Mouse (Mus musculus) hindbrain, embryonic 14.5 days (tissue): ENCODE measurements at regions not wholly inside any gene's neighbourhood (a gene's known extent, or its start where the extent isn't known, plus 50 kb on each side); places are given as distances from the start of the nearest gene placed in this dataset.

Experiments used
- ATAC-seq: fragments of 200-750 bp; cut with Nextera tagmentation; 2 replicates; pipeline ENCODE4 v1.8.0; 2017; ENCODE audit warnings: moderate number of reproducible peaks, mild to moderate bottlenecking, moderate TSS enrichment, moderate library complexity; ENCODE audit not compliant: low FRiP score
- DNase-seq: peaks from one replicate; pipeline ENCODE4 v3.0.0-alpha.2; 2015; ENCODE audit warnings: low spot score
- H3K27ac ChIP-seq: fragments of 300-500 bp; sonication (generic); 2 replicates; pipeline ENCODE4 v1.5.1; 2014; ENCODE audit warnings: mild to moderate bottlenecking, moderate library complexity
- H3K27me3 ChIP-seq: fragments of 300-500 bp; sonication (generic); 2 replicates; pipeline ENCODE4 v1.6.1; 2014; ENCODE audit warnings: mild to moderate bottlenecking, low read length, mixed read lengths; ENCODE audit not compliant: control insufficient read depth, insufficient read depth
- H3K36me3 ChIP-seq: fragments of 300-500 bp; sonication (generic); replicated peaks from 2 replicates; pipeline ENCODE4 v1.6.1; 2014; ENCODE audit not compliant: control insufficient read depth, insufficient read depth
- H3K4me1 ChIP-seq: fragments of 300-500 bp; sonication (generic); replicated peaks from 2 replicates; pipeline ENCODE4 v1.6.1; 2014; ENCODE audit warnings: antibody characterized with exemption, low read length, mixed read lengths; ENCODE audit not compliant: control insufficient read depth, insufficient read depth
- H3K4me2 ChIP-seq: fragments of 300-500 bp; sonication (generic); replicated peaks from 2 replicates; pipeline ENCODE4 v1.6.1; 2014; ENCODE audit warnings: mild to moderate bottlenecking, moderate library complexity
- H3K4me3 ChIP-seq: fragments of 300-500 bp; sonication (generic); replicated peaks from 2 replicates; pipeline ENCODE4 v1.5.1; 2014; ENCODE audit warnings: mild to moderate bottlenecking, low read length
- H3K9ac ChIP-seq: fragments of 300-500 bp; sonication (generic); 2 replicates; pipeline ENCODE4 v1.6.1; 2014
- H3K9me3 ChIP-seq: fragments of 300-500 bp; sonication (generic); 2 replicates; pipeline ENCODE4 v1.6.1; 2016; ENCODE audit warnings: low read length; ENCODE audit not compliant: control insufficient read depth
- WGBS: fragments of 180-500 bp; shearing (Covaris S2); extraction: QIAGEN DNeasy Blood & Tissue Kit; methylation state at CpG from one replicate; pipeline ENCODE4 v1.1.7; 2014; 5-methylcytosine and 5-hydroxymethylcytosine counted together

DNA sequence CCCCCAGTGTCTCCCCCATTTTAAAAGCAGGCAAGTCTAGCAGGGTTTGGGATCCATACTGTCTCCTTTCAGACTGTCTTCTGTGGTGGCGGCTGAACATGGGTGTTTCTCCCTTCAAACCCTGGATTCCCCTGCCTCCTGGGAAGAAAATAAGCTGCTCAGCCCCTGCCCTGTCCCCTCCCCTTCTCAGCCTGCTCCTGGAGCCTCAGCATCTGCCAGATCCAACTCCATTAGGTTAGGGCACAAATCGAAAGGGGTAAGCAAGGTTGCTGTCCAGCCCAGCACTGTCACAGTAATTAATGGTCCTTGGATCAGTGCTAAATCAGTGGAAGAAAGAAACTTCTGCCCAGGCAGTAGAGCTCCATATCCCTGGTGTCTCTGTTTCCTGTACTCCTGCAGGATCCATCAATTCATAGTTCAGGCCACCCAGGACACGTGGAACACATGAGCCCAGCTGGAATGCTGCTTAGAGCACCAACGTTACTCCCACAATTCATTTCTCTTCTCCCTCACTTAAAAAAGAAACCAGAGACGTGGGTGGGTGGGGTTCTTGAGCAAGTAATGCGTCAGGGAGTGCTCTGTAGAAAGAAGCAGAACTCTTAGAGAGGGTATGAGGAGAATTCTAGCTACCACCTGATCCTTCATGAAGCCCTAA lies 93.0 kb upstream of the Adpgk start:
- Histone ChIP-seq H3K36me3 (no peaks in the 10 kb centered on the region), H3K4me2 (no peak overlapping the region), H3K27ac (no peak overlapping the region), H3K9ac (no peak overlapping the region), H3K4me3 (no peak overlapping the region), H3K9me3 (no peaks in the 10 kb centered on the region), H3K27me3 (no peaks in the 10 kb centered on the region), H3K4me1 (no peaks in the 10 kb centered on the region)
- no peak for ATAC-seq
- DNase-seq = no peak
- WGBS = 55% methylated on average over 6 of the region's 6 CpGs

DNA sequence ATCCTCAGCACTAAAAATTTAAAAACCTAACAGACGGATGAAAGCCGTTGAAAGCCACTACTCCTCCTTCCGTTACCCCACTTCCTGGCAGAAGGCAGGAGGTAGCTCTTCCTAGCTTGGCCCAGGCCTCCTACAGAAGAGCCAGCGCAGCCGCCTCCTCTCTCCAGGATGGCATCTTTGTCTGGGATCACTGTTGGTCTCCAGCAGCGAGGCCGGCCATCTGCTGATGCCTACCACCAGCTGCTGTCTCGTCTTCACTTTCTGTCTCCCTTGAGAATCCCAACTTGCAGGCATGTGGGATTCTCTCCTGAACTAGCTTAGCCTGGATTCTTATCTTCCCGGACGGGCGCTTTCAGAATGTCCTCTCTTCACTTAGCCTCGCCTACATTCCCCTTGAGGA lies 93.9 kb upstream of the Adpgk start:
- no peaks in the 10 kb centered on the region for H3K9me3 ChIP-seq
- H3K9ac ChIP-seq = no peak overlapping the region
- WGBS = 73% methylated on average over 12 of the region's 12 CpGs
- no peak for DNase-seq
- H3K4me3 ChIP-seq = no peak overlapping the region
- ATAC-seq = no peak
- H3K4me2 ChIP-seq = no peak overlapping the region
- H3K27ac ChIP-seq = no peak overlapping the region
- H3K36me3 ChIP-seq = no peaks in the 10 kb centered on the region
- no peaks in the 10 kb centered on the region for H3K27me3 ChIP-seq
- H3K4me1 ChIP-seq = no peaks in the 10 kb centered on the region

DNA sequence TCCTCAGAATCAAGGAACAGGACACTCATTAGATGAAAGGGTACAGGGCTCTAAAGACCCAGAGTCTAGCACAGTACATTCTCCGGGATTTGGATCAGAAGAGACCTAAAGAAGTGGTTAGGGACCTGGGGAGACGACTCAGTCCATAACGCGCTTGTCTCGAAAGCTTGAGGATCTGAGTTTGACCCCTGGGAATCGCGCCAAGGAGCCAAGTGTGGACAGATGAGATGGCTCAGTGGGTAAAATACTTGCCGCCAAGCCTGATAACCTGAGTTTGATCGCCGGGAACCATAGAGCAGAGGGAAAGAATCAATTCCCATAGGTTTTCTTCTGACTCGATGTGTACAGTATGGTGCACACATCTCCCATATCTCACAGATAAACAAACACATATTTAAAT lies 97.4 kb upstream of the Adpgk start:
- 90% methylated on average over 11 of the region's 11 CpGs for WGBS
- no peak overlapping the region for H3K4me3 ChIP-seq
- DNase-seq = no peak

DNA sequence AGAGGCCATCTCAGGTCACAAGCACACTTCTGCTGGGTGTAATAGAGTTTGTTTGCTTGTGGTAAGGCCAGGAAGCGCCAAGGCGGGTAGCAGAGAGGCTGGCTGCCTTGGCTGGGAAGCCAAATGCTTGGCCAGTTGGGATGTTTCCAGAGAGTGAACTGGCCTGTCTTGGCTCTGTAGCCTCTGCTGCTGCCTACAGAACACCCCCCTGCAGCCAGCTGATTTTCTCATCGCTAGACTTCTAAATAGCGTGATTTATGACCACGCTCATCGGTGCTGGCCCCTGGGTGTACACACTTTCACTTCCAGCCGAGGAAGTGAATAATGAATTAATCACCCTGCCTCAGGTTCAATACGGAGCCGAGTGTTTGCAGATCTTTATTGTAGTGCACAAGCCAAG lies 102.2 kb upstream of the Adpgk start:
- Histone ChIP-seq H3K4me2 (no peak overlapping the region), H3K36me3 (no peaks in the 10 kb centered on the region), H3K4me3 (no peak overlapping the region), H3K9me3 (no peaks in the 10 kb centered on the region), H3K27ac (no peak overlapping the region), H3K9ac (no peak overlapping the region), H3K4me1 (no peaks in the 10 kb centered on the region), H3K27me3 (no peaks in the 10 kb centered on the region)
- DNase-seq = peak; percentile 72
- peak; percentile 80; the same call in 1 of the 2 replicates for ATAC-seq
- 33% methylated on average over 9 of the region's 9 CpGs for WGBS

More for the DNA sequence above, 97.4 kb upstream of the Adpgk start:
- Histone ChIP-seq H3K27ac (no peak overlapping the region), H3K36me3 (no peaks in the 10 kb centered on the region), H3K9me3 (no peaks in the 10 kb centered on the region), H3K4me2 (no peak overlapping the region), H3K27me3 (no peaks in the 10 kb centered on the region), H3K9ac (no peak overlapping the region), H3K4me1 (no peaks in the 10 kb centered on the region)
- no peak for ATAC-seq

DNA sequence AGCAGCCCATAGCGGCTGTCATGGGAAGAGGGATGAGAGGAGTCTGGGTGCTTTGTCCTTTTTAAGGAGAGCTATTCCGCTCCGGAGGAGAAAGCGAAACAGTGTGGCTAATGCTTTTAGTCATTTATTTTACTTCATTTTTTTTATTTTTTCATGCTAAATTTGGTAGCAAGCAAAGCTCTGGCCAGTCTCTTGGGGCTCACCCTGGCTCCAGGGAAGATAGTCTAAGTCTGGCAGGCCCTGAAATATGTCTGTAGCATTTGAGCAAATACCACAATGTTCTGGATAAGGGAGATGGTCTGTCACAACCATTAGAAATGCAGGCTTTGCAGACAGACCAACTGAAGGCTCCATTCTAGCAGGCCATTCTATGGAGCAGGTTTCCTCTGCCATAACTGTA lies 102.9 kb upstream of the Adpgk start:
- Histone ChIP-seq H3K4me3 (no peak overlapping the region), H3K4me2 (no peak overlapping the region), H3K27ac (no peak overlapping the region), H3K27me3 (no peaks in the 10 kb centered on the region), H3K9ac (no peak overlapping the region), H3K36me3 (no peaks in the 10 kb centered on the region), H3K4me1 (no peaks in the 10 kb centered on the region), H3K9me3 (no peaks in the 10 kb centered on the region)
- DNase-seq = no peak
- 54% methylated on average over 4 of the region's 4 CpGs for WGBS
- no peak for ATAC-seq

DNA sequence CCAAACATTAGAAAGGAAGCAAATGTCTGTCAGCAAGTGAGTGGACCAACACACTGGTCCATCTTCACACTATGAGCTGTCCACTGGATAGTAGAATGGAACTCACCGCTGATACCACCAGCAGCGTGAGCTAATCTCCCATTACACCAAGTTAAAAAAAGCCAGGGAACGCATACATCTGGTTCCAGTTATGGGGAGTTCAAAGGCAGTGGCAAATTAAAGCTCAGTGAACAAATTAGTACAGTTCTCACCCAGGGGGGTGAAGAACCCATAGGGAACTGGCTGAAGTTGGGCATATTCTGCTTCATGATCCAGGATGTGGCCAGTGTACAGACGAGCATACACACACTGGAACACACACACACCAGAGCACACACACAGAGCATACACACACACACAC lies 105.0 kb upstream of the Adpgk start:
- H3K9me3 ChIP-seq = no peaks in the 10 kb centered on the region
- ATAC-seq (no peak), DNase-seq (no peak)
- no peak overlapping the region for H3K9ac ChIP-seq
- no peak overlapping the region for H3K4me2 ChIP-seq
- no peak overlapping the region for H3K4me3 ChIP-seq
- H3K27me3 ChIP-seq = no peaks in the 10 kb centered on the region
- H3K27ac ChIP-seq = no peak overlapping the region
- H3K4me1 ChIP-seq = no peaks in the 10 kb centered on the region
- H3K36me3 ChIP-seq = no peaks in the 10 kb centered on the region
- 77% methylated on average over 4 of the region's 4 CpGs for WGBS

DNA sequence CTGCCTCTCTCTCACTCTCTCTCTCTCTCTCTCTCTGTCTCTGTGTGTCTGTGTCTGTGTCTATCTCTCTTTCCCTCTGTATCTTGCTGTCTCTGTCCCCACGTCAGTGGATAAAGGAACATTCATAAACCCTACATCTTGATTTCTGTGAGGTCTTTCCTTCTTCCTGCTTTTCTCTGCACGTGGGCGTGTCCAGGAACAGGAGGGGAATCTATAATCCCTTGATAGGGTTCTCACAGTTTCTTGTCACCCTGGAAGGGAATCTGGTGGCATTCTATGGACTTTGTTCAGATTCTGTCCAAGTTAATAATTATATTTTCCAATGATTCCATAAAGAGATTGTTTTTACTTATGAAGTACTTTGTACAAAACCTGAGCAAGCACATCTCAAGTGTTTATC lies 107.3 kb upstream of the Adpgk start:
- Histone ChIP-seq H3K9me3 (no peaks in the 10 kb centered on the region), H3K4me3 (no peak overlapping the region), H3K27ac (no peak overlapping the region), H3K4me2 (no peak overlapping the region), H3K9ac (no peak overlapping the region), H3K27me3 (no peaks in the 10 kb centered on the region), H3K4me1 (no peaks in the 10 kb centered on the region), H3K36me3 (no peaks in the 10 kb centered on the region)
- WGBS = 70% methylated on average over 3 of the region's 3 CpGs
- ATAC-seq (no peak), DNase-seq (no peak)

DNA sequence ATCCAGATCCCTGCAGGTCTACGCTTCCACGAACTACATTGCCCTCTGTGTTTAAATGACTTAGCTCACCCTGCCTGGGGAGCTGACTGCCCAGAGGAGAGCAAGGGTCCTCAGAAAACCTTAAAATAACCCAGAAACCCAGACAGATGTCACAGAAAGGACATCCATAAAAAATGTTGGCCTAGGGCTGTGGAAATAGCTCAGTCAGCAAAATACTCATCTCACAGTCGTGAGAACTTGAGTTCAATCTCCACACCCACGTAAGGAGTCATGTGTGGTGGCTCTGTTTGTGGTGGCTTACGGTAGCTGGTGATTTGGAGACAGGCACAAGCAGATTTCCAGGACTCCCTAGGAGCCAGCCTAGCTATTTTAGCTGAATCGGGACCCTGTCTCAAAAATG lies 108.5 kb upstream of the Adpgk start:
- Histone ChIP-seq H3K4me3 (no peak overlapping the region), H3K4me2 (no peak overlapping the region), H3K27ac (no peak overlapping the region), H3K36me3 (no peaks in the 10 kb centered on the region), H3K9me3 (no peaks in the 10 kb centered on the region), H3K4me1 (no peaks in the 10 kb centered on the region), H3K9ac (no peak overlapping the region), H3K27me3 (no peaks in the 10 kb centered on the region)
- 88% methylated on average over 6 of the region's 6 CpGs for WGBS
- DNase-seq (no peak), ATAC-seq (no peak)

DNA sequence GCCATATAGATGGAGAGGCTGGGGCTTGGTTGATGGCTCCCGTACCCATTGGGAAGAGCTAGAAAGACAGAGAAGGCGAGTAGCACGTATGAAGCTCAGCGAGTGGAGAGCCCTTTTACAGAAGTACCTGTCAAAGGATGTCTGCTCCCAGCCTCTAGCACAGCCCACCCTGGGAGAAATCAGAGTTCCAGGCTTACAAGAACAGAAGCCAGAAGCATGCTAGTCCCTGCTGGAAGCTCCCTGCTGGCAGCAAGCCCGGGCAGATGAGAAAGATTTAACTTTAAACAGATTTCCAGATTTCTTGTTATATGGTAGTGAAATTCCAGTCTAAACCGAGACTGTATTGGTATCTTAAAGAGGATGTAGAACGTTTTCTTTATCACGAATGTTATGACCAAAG lies 108.9 kb upstream of the Adpgk start:
- Histone ChIP-seq H3K9ac (no peak overlapping the region), H3K4me3 (no peak overlapping the region), H3K4me1 (no peaks in the 10 kb centered on the region), H3K27me3 (no peaks in the 10 kb centered on the region), H3K27ac (no peak overlapping the region), H3K36me3 (no peaks in the 10 kb centered on the region), H3K4me2 (no peak overlapping the region), H3K9me3 (no peaks in the 10 kb centered on the region)
- DNase-seq (no peak), ATAC-seq (no peak)
- 84% methylated on average over 8 of the region's 8 CpGs for WGBS

DNA sequence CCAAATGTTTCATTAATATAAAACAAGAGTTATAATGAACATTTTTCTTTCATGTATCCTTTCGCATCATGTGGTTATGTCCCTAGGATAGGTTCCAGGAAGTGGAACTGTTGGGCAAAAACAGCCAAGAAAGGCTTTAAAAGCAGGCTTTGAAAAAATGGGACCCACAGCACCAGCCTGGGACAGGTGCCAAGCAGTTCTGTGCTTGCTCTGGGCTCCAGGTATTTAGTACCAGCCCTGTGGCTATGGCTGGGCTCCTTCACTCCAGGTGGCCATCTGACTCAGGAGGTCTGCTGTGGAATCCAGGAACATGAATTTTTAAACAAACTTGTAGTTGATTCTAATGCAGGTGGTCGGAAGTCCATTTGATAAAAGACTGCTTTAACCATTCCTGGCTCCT lies 119.8 kb upstream of the Adpgk start:
- 83% methylated on average over 2 of the region's 2 CpGs for WGBS
- no peaks in the 10 kb centered on the region for H3K27me3 ChIP-seq
- H3K27ac ChIP-seq = no peak overlapping the region
- DNase-seq (no peak), ATAC-seq (no peak)
- H3K9ac ChIP-seq = no peak overlapping the region
- H3K4me3 ChIP-seq = no peak overlapping the region
- H3K9me3 ChIP-seq = no peaks in the 10 kb centered on the region
- no peak overlapping the region for H3K4me2 ChIP-seq
- no peaks in the 10 kb centered on the region for H3K36me3 ChIP-seq
- 0 out of 2 replicates have a peak, but pooled peaks cover 2% of the 10 kb centered on the region for H3K4me1 ChIP-seq
